Mouse (Mus musculus) cortical plate, adult 2 months (tissue): Measurements from ENCODE around the gene Arf1. TPM values are rescaled to one million over a fixed set of nuclear protein-coding genes. Genes with fewer than 3 reads are reported as not detected.
A peak's percentile ranks its signal among the peaks of the same experiment; 100 is the strongest.

Source experiments
- H3K27ac ChIP-seq: fragments of 200-500 bp; 2 replicates; pipeline ENCODE4 v1.5.1; 2012; ENCODE audit warnings: low read length, control low read depth, inconsistent platforms; ENCODE audit not compliant: insufficient read depth
- H3K4me1 ChIP-seq: fragments of 200-500 bp; 2 replicates; pipeline ENCODE4 v1.6.1; 2011; ENCODE audit warnings: low read length; ENCODE audit not compliant: control insufficient read depth, insufficient read depth
- H3K4me3 ChIP-seq: fragments of 200-500 bp; 2 replicates; pipeline ENCODE4 v1.5.1; 2011; ENCODE audit warnings: mild to moderate bottlenecking, low read length, control low read depth; ENCODE audit not compliant: insufficient read depth
- CTCF ChIP-seq: fragments of 200-500 bp; IDR thresholded peaks from 2 replicates; pipeline ENCODE4 v1.5.1; 2011; ENCODE audit warnings: mild to moderate bottlenecking, control low read depth, low read length; ENCODE audit not compliant: insufficient read depth; ENCODE audit errors: extremely low read depth
- POLR2A ChIP-seq: fragments of 200-500 bp; IDR thresholded peaks from 2 replicates; pipeline ENCODE4 v1.6.1; 2011; ENCODE audit warnings: mild to moderate bottlenecking, low read length, control low read depth; ENCODE audit not compliant: insufficient read depth; ENCODE audit errors: extremely low read depth
- polyA plus RNA-seq: library from polyadenylated mRNA; depleted of rRNA; stranded (reverse); fragments of >200 nt; gene quantifications from 2 replicates; pipeline ENCODE4 v1.2.3, GENCODE M21; 2012

Gene Arf1
- polyA plus RNA-seq, 1 experiment = 571 TPM

DNA sequence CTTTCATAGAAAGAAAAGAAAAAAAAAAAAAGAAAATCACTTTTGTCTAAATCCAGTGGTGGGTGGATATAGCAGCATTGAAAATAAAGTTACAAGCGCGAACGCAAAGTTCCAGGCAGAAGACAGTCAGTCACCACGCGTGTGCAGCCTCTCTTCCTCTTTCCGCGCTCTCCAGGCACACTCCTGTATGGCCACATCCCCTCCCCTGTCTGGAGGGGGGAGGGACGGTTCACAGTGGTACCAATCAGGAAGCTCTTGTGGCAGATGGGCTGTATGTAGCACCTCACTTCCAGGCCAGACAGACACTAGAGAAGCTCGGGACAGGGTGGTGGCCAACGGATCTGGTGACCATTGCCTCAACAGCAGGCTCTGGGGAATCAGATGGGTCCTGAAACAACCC lies 20.0 kb upstream of the Arf1 start:
- Histone ChIP-seq H3K4me1 (no peaks in the 10 kb centered on the region), H3K27ac (no peak overlapping the region), H3K4me3 (no peak overlapping the region)
- no peak for TF ChIP-seq CTCF
- TF ChIP-seq POLR2A = no peak

DNA sequence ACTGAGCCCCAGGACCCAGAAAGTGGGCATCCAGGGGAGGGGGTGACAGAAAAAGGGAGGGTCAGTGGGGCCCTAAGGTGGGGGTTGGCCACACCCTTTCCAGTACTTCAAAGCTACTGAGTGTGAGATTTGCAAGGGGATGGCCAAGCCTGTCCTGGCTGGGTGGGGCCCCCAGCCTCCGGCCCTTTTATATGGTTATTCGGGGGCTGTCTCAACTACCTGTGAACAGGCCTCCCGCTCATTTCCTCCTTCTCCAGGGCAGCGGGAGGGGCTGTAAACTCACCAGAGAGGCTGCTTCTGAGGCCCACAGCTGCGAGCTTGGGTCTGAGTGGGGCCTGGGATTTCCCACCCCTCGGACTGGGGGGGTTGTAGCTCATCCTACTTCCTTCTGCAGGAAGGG lies 15.8 kb upstream of the Arf1 start:
- H3K4me1 ChIP-seq = no peaks in the 10 kb centered on the region
- no peak for TF ChIP-seq CTCF
- TF ChIP-seq POLR2A = no peak
- H3K4me3 ChIP-seq = no peak overlapping the region
- H3K27ac ChIP-seq = no peak overlapping the region

- no peak for TF ChIP-seq CTCF
- TF ChIP-seq POLR2A = no peak
- no peaks in the 10 kb centered on the region for H3K4me1 ChIP-seq
- H3K27ac ChIP-seq = no peak overlapping the region
- H3K4me3 ChIP-seq = no peak overlapping the region
Measured at GRCm38 (mm10) chr11:59241841-59242240, 13.8 kb upstream of the Arf1 start.

- Histone ChIP-seq H3K4me1 (no peaks in the 10 kb centered on the region), H3K27ac (no peak overlapping the region), H3K4me3 (no peak overlapping the region)
- TF ChIP-seq POLR2A = no peak
- no peak for TF ChIP-seq CTCF
Measured at GRCm38 (mm10) chr11:59239796-59240195, 11.7 kb upstream of the Arf1 start.

DNA sequence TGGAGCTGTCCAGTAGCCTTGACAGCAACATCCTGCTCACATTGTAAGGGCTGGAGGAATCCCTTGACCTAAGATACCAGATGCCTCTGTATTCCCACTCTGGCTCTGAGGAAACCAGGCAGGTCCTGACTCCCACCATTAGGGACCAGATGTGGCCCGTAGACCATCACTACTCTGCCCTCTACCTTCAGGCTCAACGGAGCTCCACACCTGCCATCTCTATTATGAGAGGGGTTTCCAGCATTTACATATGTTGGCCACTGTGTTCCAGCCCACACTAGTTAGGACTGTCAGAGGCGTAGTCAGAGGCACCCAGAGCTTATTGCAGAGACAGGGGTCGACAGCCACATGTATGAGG lies 11.3 kb upstream of the Arf1 start:
- no peak overlapping the region for H3K4me3 ChIP-seq

DNA sequence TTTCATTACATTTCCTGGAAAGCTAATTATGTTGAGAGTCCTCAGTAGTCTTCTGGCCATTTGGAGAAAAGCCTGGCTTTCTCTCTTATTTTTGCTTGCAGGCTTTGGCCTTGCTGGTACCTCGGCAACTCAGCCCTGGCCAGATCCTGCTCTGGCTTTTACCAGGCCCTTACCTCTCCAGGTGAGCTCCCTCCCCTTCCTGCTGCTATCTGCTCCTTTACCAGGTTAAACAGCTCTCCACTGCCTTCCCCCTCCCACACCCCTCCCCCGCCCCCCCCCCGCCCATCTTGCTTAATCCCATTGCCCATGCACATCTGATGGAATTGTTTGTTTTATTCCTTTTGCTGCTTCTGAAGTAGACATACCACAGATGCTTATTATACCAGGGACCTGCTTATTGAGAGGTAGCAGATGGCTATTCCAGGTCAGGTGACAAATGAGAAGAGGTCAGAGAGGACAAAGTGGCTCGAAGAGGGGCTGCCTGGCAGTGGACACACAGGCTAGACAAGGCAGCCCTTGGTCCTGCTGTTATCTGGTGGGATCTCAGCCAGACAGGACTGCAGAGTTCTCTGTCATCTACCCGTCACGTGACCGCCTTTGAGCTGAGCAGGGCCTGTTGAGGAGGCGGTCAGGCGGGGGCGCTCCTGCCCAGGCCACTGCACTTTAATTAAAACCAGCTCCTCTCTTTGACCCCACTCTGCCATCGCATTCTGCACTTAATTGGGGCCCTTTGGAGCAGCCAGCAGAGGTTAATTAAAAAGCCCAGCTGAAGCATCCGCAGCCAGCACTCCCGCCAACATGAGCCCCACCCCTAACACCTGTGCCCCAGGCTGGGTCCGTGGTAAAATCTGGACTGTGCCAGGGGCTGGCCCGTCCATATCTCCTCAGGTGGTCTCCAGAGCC lies 10.7 kb upstream of the Arf1 start:
- no peak overlapping the region for H3K27ac ChIP-seq
- peak; percentile 45 for TF ChIP-seq CTCF
- TF ChIP-seq POLR2A = no peak
- H3K4me1 ChIP-seq = no peaks in the 10 kb centered on the region
- H3K4me3 ChIP-seq = no peak overlapping the region

More for the DNA sequence above, 11.3 kb upstream of the Arf1 start:
- Histone ChIP-seq H3K27ac (no peak overlapping the region), H3K4me1 (no peaks in the 10 kb centered on the region)
- TF ChIP-seq CTCF = no peak
- no peak for TF ChIP-seq POLR2A

- Histone ChIP-seq H3K27ac (no peak overlapping the region), H3K4me1 (peaks cover 2% of the 10 kb centered on the region), H3K4me3 (no peak overlapping the region)
- TF ChIP-seq CTCF (0 out of 2 replicates have a peak, but pooled peaks have one; percentile 9), POLR2A (no peak)
Measured at GRCm38 (mm10) chr11:59232797-59233196, 4.7 kb upstream of the Arf1 start.

GRCm38 (mm10) chr11:59230144-59230760 lies 2.2 kb upstream of the Arf1 start:
- Histone ChIP-seq H3K4me3 (no peak overlapping the region), H3K4me1 (peaks cover 5% of the 10 kb centered on the region), H3K27ac (no peak overlapping the region)
- TF ChIP-seq POLR2A (no peak), CTCF (peak; percentile 60)

DNA sequence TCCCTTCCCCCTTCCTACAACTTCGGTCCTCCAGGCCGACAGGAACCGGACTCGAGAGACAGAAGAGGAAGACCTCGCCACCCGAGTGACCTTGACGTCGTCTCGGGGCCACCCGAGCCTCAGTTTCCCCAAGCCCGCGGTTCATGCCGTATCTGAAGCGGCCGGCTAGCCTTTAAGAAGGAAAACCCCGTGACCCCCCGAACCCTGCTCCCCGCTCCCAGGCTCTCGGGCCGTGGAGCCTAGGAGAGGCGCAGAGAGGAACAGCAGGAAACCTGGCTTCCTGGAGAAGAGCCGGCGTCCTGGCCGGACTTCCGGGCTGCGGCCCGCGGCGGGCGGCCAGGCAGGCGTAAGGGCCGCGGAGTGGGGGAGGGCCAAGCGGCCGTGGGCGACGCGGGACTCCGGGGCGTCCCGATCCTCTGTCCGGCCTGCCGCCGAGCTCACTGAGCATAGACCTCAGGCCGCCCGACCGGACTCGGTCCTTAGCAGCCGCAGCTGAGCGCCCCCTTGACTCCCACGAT lies 407 bp downstream of the Arf1 start:
- Histone ChIP-seq H3K4me1 (peaks cover 5% of the 10 kb centered on the region), H3K4me3 (peak overlapping the region; percentile 55), H3K27ac (peak overlapping the region; percentile 96)
- TF ChIP-seq POLR2A = no peak
- TF ChIP-seq CTCF = no peak
